Mouse (Mus musculus) testis, adult 2 months (tissue): ENCODE results near the gene Retnlb.

ENCODE experiments used
- CTCF ChIP-seq: fragments of 200-500 bp; IDR thresholded peaks from 2 replicates; pipeline ENCODE4 v1.5.1; 2012; ENCODE audit warnings: low read depth, mild to moderate bottlenecking, inconsistent platforms, low read length, moderate library complexity; ENCODE audit not compliant: control insufficient read depth, insufficient read depth, insufficient replicate concordance
- POLR2A ChIP-seq: fragments of 200-500 bp; IDR thresholded peaks from 2 replicates; pipeline ENCODE4 v1.6.1; 2012; ENCODE audit warnings: low read depth, mild to moderate bottlenecking, inconsistent platforms, low read length, moderate library complexity; ENCODE audit not compliant: control insufficient read depth

GRCm38 (mm10) chr16:48842266-48842665, 25.6 kb downstream of the Retnlb start, which contains the start of gene Retnla:
- TF ChIP-seq CTCF (no peak), POLR2A (no peak)
